ENCODE assay signal across 8 mouse cellular contexts in the genomic region with DNA sequence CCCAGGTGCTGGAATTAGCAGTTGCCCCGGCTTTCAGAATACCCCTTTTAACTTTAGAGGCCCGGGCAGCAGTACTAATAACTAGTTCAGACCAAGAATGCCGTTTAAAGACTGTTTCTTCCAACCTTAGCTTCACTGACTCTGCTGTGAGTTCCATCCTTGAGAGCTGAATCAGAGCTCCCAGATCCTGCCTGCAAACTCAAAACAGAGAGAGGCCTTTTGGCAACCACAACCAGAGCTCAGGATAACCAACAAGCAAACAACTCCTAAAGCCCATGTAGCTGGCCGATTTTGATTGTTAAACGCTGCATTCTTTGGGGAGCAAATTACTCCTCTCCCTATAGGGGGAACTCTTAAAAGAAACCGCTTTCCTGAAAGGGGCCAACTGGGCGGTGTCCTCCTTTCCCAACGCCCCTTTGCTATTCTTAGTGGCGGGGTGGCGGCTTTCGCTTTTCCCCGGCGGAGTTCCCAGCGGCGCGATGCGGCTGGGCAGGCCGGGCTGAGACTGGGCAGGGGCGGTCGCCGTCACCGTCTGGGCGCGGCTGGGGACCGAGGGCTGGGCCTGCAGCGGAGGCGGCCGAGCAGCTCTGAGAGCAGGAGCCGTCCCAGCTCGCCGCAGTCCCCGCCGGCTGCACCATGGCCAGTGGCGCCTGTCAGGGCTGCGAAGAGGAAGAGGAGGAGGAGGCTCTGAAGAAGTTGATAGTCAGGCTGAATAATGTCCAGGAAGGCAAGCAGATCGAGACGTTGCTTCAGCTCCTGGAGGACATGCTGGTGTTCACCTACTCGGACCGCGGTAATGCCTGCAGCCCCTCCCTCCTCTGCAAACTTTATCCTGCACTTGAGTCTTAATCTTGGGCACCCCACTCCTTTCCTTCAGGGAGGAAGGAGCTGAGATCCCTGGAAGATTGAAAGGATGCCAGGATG. TPM values are rescaled to one million over a fixed set of nuclear protein-coding genes. Genes with fewer than 3 reads are reported as not detected.
A peak's percentile ranks its signal among the peaks of the same experiment; 100 is the strongest.
DNase-seq lines count a peak whose midpoint lies in the region; ATAC-seq and TF ChIP-seq lines count a peak whose summit lies in the region.

A gene (plus strand): TSS at position 531 of the 924 bp plus-strand sequence.

- DNase-seq in cerebellum, adult 9-11 months = peak; percentile 80
- DNase-seq in layer of hippocampus, adult 9-11 months = peak; percentile 22
- DNase-seq in thymus, adult 18-20 months = peak; percentile 21 to 29

- no peaks in the 10 kb centered on the region for H3K9me3 ChIP-seq in ES-Bruce4 (replicated peaks; ENCODE audit: control insufficient read depth, insufficient read depth, low read length, poor library complexity, severe bottlenecking)
- no peaks in the 10 kb centered on the region for H3K9me3 ChIP-seq in lung, embryonic 15.5 days

- H3K4me3 ChIP-seq in ES-Bruce4 (ENCODE audit: low read depth, low read length) = peak within 1 kb of the TSS; percentile 78
- H3K4me3 ChIP-seq in lung, embryonic 15.5 days = peak within 1 kb of the TSS; percentile 58

- no peaks in the 10 kb centered on the region for H3K4me1 ChIP-seq in ES-Bruce4 (ENCODE audit: control insufficient read depth, insufficient read depth, low read length)
- peaks cover 20% of the 10 kb centered on the region; the same call in 1 of the 2 replicates for H3K4me1 ChIP-seq in lung, embryonic 15.5 days

- ATAC-seq in frontal cortex, adult (ENCODE audit: low TSS enrichment) = peak; percentile 95
- peak; percentile 94 to 97 for ATAC-seq in hematopoietic stem cell, adult 5-6 weeks (replicated peaks in 1 of 2; ENCODE audit: insufficient read depth in 1 of 2, low FRiP score in 2 of 2, low TSS enrichment in 1 of 2, low read depth in 1 of 2, poor library complexity in 2 of 2, severe bottlenecking in 2 of 2)
- peak; percentile 99 for ATAC-seq in lung, embryonic 15.5 days (ENCODE audit: borderline replicate concordance, extremely low read depth, low FRiP score, low TSS enrichment)
- ATAC-seq in neutrophil, adult 5-6 weeks (ENCODE audit: extremely low read depth, insufficient number of reproducible peaks, low FRiP score, poor library complexity, severe bottlenecking) = peak; percentile 80

- TF ChIP-seq CTCF in ES-Bruce4 (IDR thresholded peaks at IDR 0.05; ENCODE audit: low read depth, low read length) = no peak

- no peaks in the 10 kb centered on the region for H3K36me3 ChIP-seq in ES-Bruce4 (ENCODE audit: control insufficient read depth, insufficient read depth, low read length, poor library complexity, severe bottlenecking)
- H3K36me3 ChIP-seq in lung, embryonic 15.5 days = no peaks in the 10 kb centered on the region

- H3K27me3 ChIP-seq in ES-Bruce4 (ENCODE audit: control insufficient read depth, insufficient read depth, low read length, poor library complexity, severe bottlenecking) = no peaks in the 10 kb centered on the region; the same call in 1 of the 2 replicates
- no peaks in the 10 kb centered on the region for H3K27me3 ChIP-seq in lung, embryonic 15.5 days

- 2% methylated on average over 40 of the region's 40 CpGs for WGBS in lung, embryonic 15.5 days

- no peak within 1 kb of the TSS for H3K27ac ChIP-seq in ES-Bruce4 (ENCODE audit: insufficient read depth, low read length)
- H3K27ac ChIP-seq in lung, embryonic 15.5 days = peak within 1 kb of the TSS; percentile 86

- H3K9ac ChIP-seq in ES-Bruce4 (ENCODE audit: low read depth, poor library complexity, severe bottlenecking) = peak within 1 kb of the TSS; percentile 44; the same call in 1 of the 2 replicates
- H3K9ac ChIP-seq in lung, embryonic 15.5 days = peak within 1 kb of the TSS; percentile 55

- H3K4me2 ChIP-seq in lung, embryonic 15.5 days = peak within 1 kb of the TSS; percentile 62

- TF ChIP-seq POLR2A in ES-Bruce4 (IDR thresholded peaks at IDR 0.05; ENCODE audit: insufficient read depth, low read length) = no peak

- no peak for TF ChIP-seq EP300 in ES-Bruce4 (IDR thresholded peaks at IDR 0.05; ENCODE audit: insufficient read depth, low read depth, low read length)

RNA-seq across cellular contexts. Expression of the gene that starts here (rescaled TPM):
- 2.9 and 6.1 TPM in 2 replicates for polyA plus RNA-seq in ES-Bruce4 (2011; ENCODE audit: insufficient read depth, insufficient read length, low read depth, missing spikeins)
- 13.3 and 26.9 TPM in 2 replicates for total RNA-seq in hematopoietic stem cell, adult 5-6 weeks (2017)
- polyA plus RNA-seq in lung, embryonic 15.5 days (2015; fragmentation: Nextera tagmentation; extraction: Ambion mirVana) = 6.5 and 7.9 TPM in 2 replicates
- 298 and 325 TPM in 2 replicates for total RNA-seq in neutrophil, adult 5-6 weeks (2017)

Comparison
In these comparisons a context has a peak if more than half of its experiments do, and no peak if none do; other contexts are left out.
1. RNA of the gene that starts here (total RNA-seq): 298 to 325 TPM in neutrophil, adult 5-6 weeks; 13.3 to 26.9 TPM in hematopoietic stem cell, adult 5-6 weeks; every median in the first group is over 10 times any median in the second.
2. DNase-seq: peak in every context shown above with its lines; median percentile 80 in cerebellum, adult 9-11 months; 25 in thymus, adult 18-20 months; 22 in layer of hippocampus, adult 9-11 months.
3. Peak in every context shown above with its lines, with median percentiles within 50 percentile points of each other: ATAC-seq.